Mouse (Mus musculus): ENCODE measurements around the gene A730015C16Rik.

- TF ChIP-seq CTCF (IDR thresholded peaks at IDR 0.05) (no peak), EP300 (IDR thresholded peaks at IDR 0.05) (no peak)
Measured at GRCm38 (mm10) chr4:108848505-108848848, at the start of gene A730015C16Rik.

Data from lung, postnatal 0 days (tissue).